Mouse (Mus musculus): ENCODE measurements around the gene Paqr6. TPM values are rescaled to one million over a fixed set of nuclear protein-coding genes. Genes with fewer than 3 reads are reported as not detected.
"Not testable (repeated sequence)": the region's sequence is repeated elsewhere in the genome, so short reads cannot be mapped to it uniquely, and the experiment has no call there.

Gene Paqr6
- total and polyA plus RNA-seq, 2 experiments: 0.56 TPM; not detected in 1

DNA sequence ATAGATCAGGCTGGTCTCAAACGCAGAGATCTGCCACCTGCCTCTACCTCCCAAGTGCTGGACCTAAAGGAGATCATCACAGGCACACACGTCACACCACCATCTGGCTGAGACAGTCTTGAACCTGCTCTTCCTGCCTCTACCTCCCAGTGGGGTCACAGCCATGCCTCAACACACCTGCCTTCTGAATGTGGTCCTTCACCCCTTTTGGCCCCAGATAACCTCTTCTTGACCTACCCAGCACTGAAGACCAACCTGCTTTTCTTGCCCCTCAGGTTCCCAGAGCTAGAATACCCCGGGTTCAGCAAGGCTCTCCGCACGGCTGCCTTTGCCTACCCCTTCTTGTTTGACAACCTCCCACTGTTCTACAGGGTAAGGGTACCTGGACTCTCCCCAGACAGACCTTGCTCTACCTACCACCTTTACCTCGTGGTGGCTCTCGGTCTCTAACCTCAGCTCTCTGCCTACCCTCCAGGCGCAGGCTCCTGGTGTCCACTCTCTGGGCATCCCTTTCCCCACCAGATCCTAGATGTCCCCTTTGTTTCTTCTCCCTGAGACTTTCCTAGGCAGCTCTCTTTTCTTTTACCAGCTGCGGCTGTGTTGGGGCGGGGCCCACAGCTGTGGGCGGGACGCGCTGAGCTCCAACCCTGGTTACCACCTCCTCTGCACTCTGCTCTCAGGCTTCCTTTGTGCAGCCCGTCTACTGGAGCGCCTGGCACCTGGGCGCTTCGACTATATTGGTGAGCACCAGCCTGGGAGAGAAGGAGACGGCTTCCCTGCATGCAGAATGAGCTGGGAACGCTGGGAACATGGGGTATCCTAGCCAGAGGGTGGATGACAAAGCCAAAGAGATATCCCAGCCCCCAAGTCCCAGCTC lies 11.6 kb downstream of the Paqr6 start:
- H3K36me3 ChIP-seq (ENCODE audit: control insufficient read depth, insufficient read depth, low read length); H3K79me2 ChIP-seq (ENCODE audit: control insufficient read depth, insufficient read depth, low read length); H3K4me1 ChIP-seq (ENCODE audit: control insufficient read depth, insufficient read depth, low read length); H3K9ac ChIP-seq (ENCODE audit: low read depth, low read length); H3K27ac ChIP-seq (replicated peaks; ENCODE audit: insufficient read depth, low read depth, low read length); H3K4me3 ChIP-seq (ENCODE audit: insufficient read depth, low read depth, low read length); H3K27me3 ChIP-seq (ENCODE audit: control insufficient read depth, insufficient read depth, low read length): not testable (repeated sequence)
- peak; percentile 39 for DNase-seq (ENCODE audit: extremely low read depth, low read depth, low spot score)
- 13% methylated on average over 19 of the region's 19 CpGs for WGBS

DNA sequence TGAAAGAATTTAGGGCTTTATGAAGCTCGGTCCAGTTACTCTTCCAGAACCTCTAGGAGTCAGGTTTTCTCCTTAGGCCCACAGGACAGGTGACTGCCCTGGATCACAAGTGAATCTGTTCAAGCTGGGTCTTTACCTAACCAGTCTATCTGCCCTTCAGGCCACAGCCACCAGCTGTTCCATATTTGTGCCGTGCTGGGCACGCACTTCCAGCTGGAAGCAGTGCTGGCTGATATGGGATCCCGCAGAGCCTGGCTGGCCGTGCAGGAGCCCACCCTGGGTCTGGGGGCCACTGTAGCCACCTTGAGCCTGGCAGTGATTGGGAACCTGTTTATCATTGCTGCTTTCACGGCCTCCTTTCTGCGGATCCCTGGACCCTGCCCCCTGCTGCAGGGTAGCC lies 12.3 kb downstream of the Paqr6 start:
- not testable (repeated sequence) for H3K27ac ChIP-seq (replicated peaks; ENCODE audit: insufficient read depth, low read depth, low read length); H3K36me3 ChIP-seq (ENCODE audit: control insufficient read depth, insufficient read depth, low read length); H3K4me1 ChIP-seq (ENCODE audit: control insufficient read depth, insufficient read depth, low read length); H3K9ac ChIP-seq (ENCODE audit: low read depth, low read length); H3K79me2 ChIP-seq (ENCODE audit: control insufficient read depth, insufficient read depth, low read length); H3K4me3 ChIP-seq (ENCODE audit: insufficient read depth, low read depth, low read length); H3K27me3 ChIP-seq (ENCODE audit: control insufficient read depth, insufficient read depth, low read length); DNase-seq (ENCODE audit: extremely low read depth, low read depth, low spot score)
- WGBS: 47% methylated on average over 7 of the region's 7 CpGs

DNA sequence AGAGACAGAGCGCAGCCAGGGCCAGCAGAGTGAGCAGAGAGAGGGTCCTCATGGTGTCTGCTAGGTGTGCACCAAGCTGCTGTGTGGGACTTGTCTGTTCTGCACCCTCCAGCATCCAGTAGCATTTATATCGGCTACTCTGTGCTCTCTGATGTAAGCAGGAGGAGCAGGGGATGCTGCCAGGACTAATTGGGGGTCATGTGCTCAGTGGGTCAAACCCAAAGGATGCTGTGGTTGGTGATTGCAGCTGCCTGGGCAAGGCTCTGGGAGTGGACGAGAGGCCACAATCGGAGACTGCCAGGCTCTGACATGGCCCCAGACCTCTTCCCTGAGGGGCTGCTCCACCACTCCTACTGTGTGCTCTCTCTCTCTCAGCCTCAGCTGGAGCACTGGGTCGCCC lies 14.2 kb downstream of the Paqr6 start, which contains the start of gene Bglap2:
Gene Bglap2 (minus strand): TSS at position 101 of the 400 bp plus-strand sequence.
- H3K27me3 ChIP-seq (ENCODE audit: control insufficient read depth, insufficient read depth, low read length); H3K4me1 ChIP-seq (ENCODE audit: control insufficient read depth, insufficient read depth, low read length); DNase-seq (ENCODE audit: extremely low read depth, low read depth, low spot score); H3K36me3 ChIP-seq (ENCODE audit: control insufficient read depth, insufficient read depth, low read length); H3K27ac ChIP-seq (replicated peaks; ENCODE audit: insufficient read depth, low read depth, low read length); H3K79me2 ChIP-seq (ENCODE audit: control insufficient read depth, insufficient read depth, low read length); H3K4me3 ChIP-seq (ENCODE audit: insufficient read depth, low read depth, low read length); H3K9ac ChIP-seq (ENCODE audit: low read depth, low read length): not testable (repeated sequence)
- WGBS: 89% methylated on average over 5 of the region's 5 CpGs

DNA sequence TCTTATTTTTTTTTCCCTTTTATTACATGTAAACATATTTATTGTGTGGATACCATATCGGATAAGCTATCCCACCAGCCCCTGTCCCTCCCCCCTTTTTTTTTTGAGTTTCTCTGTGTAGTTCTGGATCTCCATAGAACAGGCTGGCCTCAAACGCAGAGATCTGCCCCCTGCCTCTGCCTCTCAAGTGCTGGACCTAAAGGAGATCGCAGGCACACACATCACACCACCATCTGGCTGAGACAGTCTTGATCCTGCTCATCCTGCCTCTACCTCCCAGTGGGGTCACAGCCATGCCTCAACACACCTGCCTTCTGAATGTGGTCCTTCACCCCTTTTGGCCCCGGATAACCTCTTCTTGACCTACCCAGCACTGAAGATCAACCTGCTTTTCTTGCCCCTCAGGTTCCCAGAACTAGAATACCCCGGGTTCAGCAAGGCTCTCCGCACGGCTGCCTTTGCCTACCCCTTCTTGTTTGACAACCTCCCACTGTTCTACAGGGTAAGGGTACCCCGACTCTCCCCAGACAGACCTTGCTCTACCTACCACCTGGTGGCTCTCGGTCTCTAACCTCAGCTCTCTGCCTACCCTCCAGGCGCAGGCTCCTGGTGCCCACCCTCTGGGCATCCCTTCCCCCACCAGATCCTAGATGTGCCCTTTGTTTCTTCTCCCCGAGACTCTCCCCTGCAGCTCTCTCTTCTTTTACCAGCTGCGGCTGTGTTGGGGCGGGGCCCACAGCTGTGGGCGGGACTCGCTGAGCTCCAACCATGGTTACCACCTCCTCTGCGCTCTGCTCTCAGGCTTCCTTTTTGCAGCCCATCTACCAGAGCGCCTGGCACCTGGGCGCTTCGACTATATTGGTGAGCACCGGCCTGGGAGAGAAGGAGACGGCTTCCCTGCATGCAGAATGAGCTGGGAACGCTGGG lies 17.3 kb downstream of the Paqr6 start:
- WGBS: 21% methylated on average over 21 of the region's 22 CpGs
- H3K79me2 ChIP-seq (ENCODE audit: control insufficient read depth, insufficient read depth, low read length); H3K9ac ChIP-seq (ENCODE audit: low read depth, low read length); H3K27ac ChIP-seq (replicated peaks; ENCODE audit: insufficient read depth, low read depth, low read length); H3K36me3 ChIP-seq (ENCODE audit: control insufficient read depth, insufficient read depth, low read length); DNase-seq (ENCODE audit: extremely low read depth, low read depth, low spot score); H3K4me1 ChIP-seq (ENCODE audit: control insufficient read depth, insufficient read depth, low read length); H3K4me3 ChIP-seq (ENCODE audit: insufficient read depth, low read depth, low read length); H3K27me3 ChIP-seq (ENCODE audit: control insufficient read depth, insufficient read depth, low read length): not testable (repeated sequence)

DNA sequence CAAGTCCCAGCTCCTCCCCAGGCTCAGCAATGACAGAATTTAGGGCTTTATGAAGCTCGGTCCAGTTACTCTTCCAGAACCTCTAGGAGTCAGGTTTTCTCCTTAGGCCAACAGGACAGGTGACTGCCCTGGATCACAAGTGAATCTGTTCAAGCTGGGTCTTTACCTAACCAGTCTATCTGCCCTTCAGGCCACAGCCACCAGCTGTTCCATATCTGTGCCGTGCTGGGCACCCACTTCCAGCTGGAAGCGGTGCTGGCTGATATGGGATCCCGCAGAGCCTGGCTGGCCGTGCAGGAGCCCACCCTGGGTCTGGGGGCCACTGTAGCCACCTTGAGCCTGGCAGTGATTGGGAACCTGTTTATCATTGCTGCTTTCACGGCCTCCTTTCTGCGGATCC lies 18.0 kb downstream of the Paqr6 start:
- H3K4me1 ChIP-seq (ENCODE audit: control insufficient read depth, insufficient read depth, low read length); H3K9ac ChIP-seq (ENCODE audit: low read depth, low read length); DNase-seq (ENCODE audit: extremely low read depth, low read depth, low spot score); H3K27me3 ChIP-seq (ENCODE audit: control insufficient read depth, insufficient read depth, low read length); H3K4me3 ChIP-seq (ENCODE audit: insufficient read depth, low read depth, low read length); H3K36me3 ChIP-seq (ENCODE audit: control insufficient read depth, insufficient read depth, low read length); H3K79me2 ChIP-seq (ENCODE audit: control insufficient read depth, insufficient read depth, low read length); H3K27ac ChIP-seq (replicated peaks; ENCODE audit: insufficient read depth, low read depth, low read length): not testable (repeated sequence)
- 38% methylated on average over 1 of the region's 7 CpGs for WGBS

DNA sequence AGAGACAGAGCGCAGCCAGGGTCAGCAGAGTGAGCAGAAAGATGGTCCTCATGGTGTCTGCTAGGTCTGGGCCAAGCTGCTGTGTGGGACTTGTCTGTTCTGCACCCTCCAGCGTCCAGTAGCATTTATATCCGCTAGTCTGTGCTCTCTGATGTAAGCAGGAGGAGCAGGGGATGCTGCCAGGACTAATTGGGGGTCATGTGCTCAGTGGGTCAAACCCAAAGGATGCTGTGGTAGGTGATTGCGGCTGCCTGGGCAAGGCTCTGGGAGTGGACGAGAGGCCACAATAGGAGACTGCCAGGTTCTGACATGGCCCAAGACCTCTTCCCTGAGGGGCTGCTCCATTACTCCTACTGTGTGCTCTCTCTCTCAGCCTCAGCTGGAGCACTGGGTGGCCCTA lies 20.0 kb downstream of the Paqr6 start, which contains the start of gene Bglap:
Gene Bglap (minus strand): TSS at position 101 of the 400 bp plus-strand sequence.
- TF ChIP-seq CTCF (IDR thresholded peaks at IDR 0.05; ENCODE audit: low read depth, low read length) (no peak), POLR2A (IDR thresholded peaks at IDR 0.05; ENCODE audit: extremely low read depth, insufficient read depth, low read length) (no peak)
- Histone ChIP-seq H3K36me3 (ENCODE audit: control insufficient read depth, insufficient read depth, low read length) (no peaks in the 10 kb centered on the region), H3K9ac (ENCODE audit: low read depth, low read length) (no peak within 1 kb of the TSS), H3K4me3 (ENCODE audit: insufficient read depth, low read depth, low read length) (no peak within 1 kb of the TSS), H3K4me1 (ENCODE audit: control insufficient read depth, insufficient read depth, low read length) (no peaks in the 10 kb centered on the region), H3K27me3 (ENCODE audit: control insufficient read depth, insufficient read depth, low read length) (no peaks in the 10 kb centered on the region), H3K79me2 (ENCODE audit: control insufficient read depth, insufficient read depth, low read length) (no peaks in the 10 kb centered on the region), H3K27ac (replicated peaks; ENCODE audit: insufficient read depth, low read depth, low read length) (no peak within 1 kb of the TSS)
- 74% methylated on average over 5 of the region's 5 CpGs for WGBS
- DNase-seq (ENCODE audit: extremely low read depth, low read depth, low spot score): no peak
